Mouse (Mus musculus): ENCODE results near the gene Nrxn3. TPM values are rescaled to one million over a fixed set of nuclear protein-coding genes. Genes with fewer than 3 reads are reported as not detected.

Nrxn3 gene
- 0.08 TPM for polyA plus RNA-seq (2014; fragmentation: Illumina TruSeq; extraction: RNeasy Lipid Tissue Mini Kit (QIAGEN cat#74804); ENCODE audit: low read depth, low replicate concordance)

GRCm38 (mm10) chr12:88722691-88723070 lies at the start of gene Nrxn3:
Nrxn3 (plus strand) TSS chr12:88722876.

